Mouse (Mus musculus) limb, embryonic 12.5 days (tissue): ENCODE measurements around the gene Zfp653. TPM values are rescaled to one million over a fixed set of nuclear protein-coding genes. Genes with fewer than 3 reads are reported as not detected.

Experiments
- ATAC-seq: fragments of 200-750 bp; cut with Nextera tagmentation; 2 replicates; pipeline ENCODE4 v1.8.0; 2017; ENCODE audit warnings: low read depth, moderate TSS enrichment; ENCODE audit not compliant: insufficient number of reproducible peaks, insufficient read depth, low FRiP score, low TSS enrichment
- H3K27ac ChIP-seq: fragments of 300-500 bp; sonication (generic); 2 replicates; pipeline ENCODE4 v1.5.1; 2016; ENCODE audit warnings: mild to moderate bottlenecking, moderate library complexity
- H3K27me3 ChIP-seq: fragments of 300-500 bp; sonication (generic); 2 replicates; pipeline ENCODE4 v1.6.1; 2016; ENCODE audit warnings: mild to moderate bottlenecking, moderate library complexity
- H3K36me3 ChIP-seq: fragments of 300-500 bp; sonication (generic); 2 replicates; pipeline ENCODE4 v1.6.1; 2016; ENCODE audit warnings: mild to moderate bottlenecking, moderate library complexity
- H3K4me1 ChIP-seq: fragments of 300-500 bp; sonication (generic); replicated peaks from 2 replicates; pipeline ENCODE4 v1.6.1; 2016
- H3K4me2 ChIP-seq: fragments of 300-500 bp; sonication (generic); 2 replicates; pipeline ENCODE4 v1.6.1; 2016; ENCODE audit warnings: mild to moderate bottlenecking, moderate library complexity
- H3K4me3 ChIP-seq: fragments of 300-500 bp; sonication (generic); replicated peaks from 2 replicates; pipeline ENCODE4 v1.5.1; 2016; ENCODE audit warnings: mild to moderate bottlenecking
- H3K9ac ChIP-seq: fragments of 300-500 bp; sonication (generic); replicated peaks from 2 replicates; pipeline ENCODE4 v1.6.1; 2016; ENCODE audit warnings: mild to moderate bottlenecking, moderate library complexity
- H3K9me3 ChIP-seq: fragments of 300-500 bp; sonication (generic); 2 replicates; pipeline ENCODE4 v1.6.1; 2016; ENCODE audit warnings: mild to moderate bottlenecking, moderate library complexity
- WGBS: fragments of 180-500 bp; shearing (Covaris S2); methylation state at CpG from one replicate; pipeline ENCODE4 v1.1.7; 2016; 5-methylcytosine and 5-hydroxymethylcytosine counted together
- microRNA-seq: library from miRNA; unstranded; fragments of <30 nt; microRNA quantifications from one replicate; pipeline ENCODE4, GENCODE M21; 2017
- polyA plus RNA-seq: library from polyadenylated mRNA; unstranded; fragments of >200 nt; fragmentation: Nextera tagmentation; extraction: Ambion mirVana; gene quantifications from 2 replicates; pipeline ENCODE4 v1.2.1, GENCODE M21; 2016

Zfp653 gene
- polyA plus RNA-seq, 1 experiment from 2014 or later: 13.2 TPM

- Histone ChIP-seq H3K4me2 (no peak overlapping the region), H3K36me3 (no peaks in the 10 kb centered on the region), H3K4me3 (no peak overlapping the region), H3K27me3 (no peaks in the 10 kb centered on the region; the same call in 1 of the 2 replicates), H3K4me1 (no peaks in the 10 kb centered on the region), H3K9ac (no peak overlapping the region), H3K27ac (no peak overlapping the region), H3K9me3 (no peaks in the 10 kb centered on the region)
- 43% methylated on average over 8 of the region's 8 CpGs for WGBS
- ATAC-seq: no peak
Observed at GRCm38 (mm10) chr9:22024592-22024991, 46.6 kb downstream of the Zfp653 start.

GRCm38 (mm10) chr9:22017208-22017825 is 53.9 kb downstream of the Zfp653 start:
- H3K9ac ChIP-seq: no peak overlapping the region
- H3K36me3 ChIP-seq: peaks cover 26% of the 10 kb centered on the region
- no peak overlapping the region for H3K4me2 ChIP-seq
- no peak overlapping the region for H3K4me3 ChIP-seq
- H3K27me3 ChIP-seq: no peaks in the 10 kb centered on the region
- 85% methylated on average over 7 of the region's 7 CpGs for WGBS
- no peak for ATAC-seq
- no peak overlapping the region for H3K27ac ChIP-seq
- no peaks in the 10 kb centered on the region for H3K4me1 ChIP-seq
- H3K9me3 ChIP-seq: no peaks in the 10 kb centered on the region

- Histone ChIP-seq H3K4me3 (no peak overlapping the region), H3K4me1 (no peaks in the 10 kb centered on the region), H3K9ac (no peak overlapping the region; the same call in 1 of the 2 replicates), H3K9me3 (no peaks in the 10 kb centered on the region), H3K36me3 (peaks cover 37% of the 10 kb centered on the region), H3K27me3 (no peaks in the 10 kb centered on the region), H3K4me2 (no peak overlapping the region), H3K27ac (no peak overlapping the region)
- no peak for ATAC-seq
- WGBS: 69% methylated on average over 10 of the region's 10 CpGs
Observed at GRCm38 (mm10) chr9:22016245-22016644, 54.9 kb downstream of the Zfp653 start.

- Histone ChIP-seq H3K36me3 (peaks cover 72% of the 10 kb centered on the region), H3K27me3 (no peaks in the 10 kb centered on the region), H3K4me1 (no peaks in the 10 kb centered on the region), H3K4me3 (no peak overlapping the region), H3K4me2 (no peak overlapping the region), H3K9ac (no peak overlapping the region), H3K27ac (no peak overlapping the region), H3K9me3 (no peaks in the 10 kb centered on the region)
- 93% methylated on average over 13 of the region's 13 CpGs for WGBS
- no peak for ATAC-seq
Observed at GRCm38 (mm10) chr9:22012731-22013130, 58.4 kb downstream of the Zfp653 start.

- Histone ChIP-seq H3K4me1 (no peaks in the 10 kb centered on the region; the same call in 1 of the 2 replicates), H3K4me3 (no peak overlapping the region), H3K27ac (no peak overlapping the region), H3K4me2 (no peak overlapping the region), H3K9me3 (no peaks in the 10 kb centered on the region), H3K27me3 (no peaks in the 10 kb centered on the region), H3K9ac (no peak overlapping the region), H3K36me3 (peaks cover 88% of the 10 kb centered on the region)
- WGBS: 94% methylated on average over 5 of the region's 5 CpGs
- no peak for ATAC-seq
Observed at GRCm38 (mm10) chr9:22011055-22011454, 60.1 kb downstream of the Zfp653 start.

Small RNA genes within 50 kb of the gene (microRNA-seq; reads per million reads assigned to microRNA genes)
- gene Mir7084: not detected

Other genes starting within 250 kb of the Zfp653 start
- gene Angptl8, start 235.9 kb downstream of the Zfp653 start, polyA plus RNA-seq: 0.99 and 1.1 TPM in 2 replicates
- 38.3 and 38.9 TPM in 2 replicates for gene Dock6, start 218.7 kb downstream of the Zfp653 start, polyA plus RNA-seq
- gene Rab3d, start 153.2 kb downstream of the Zfp653 start, polyA plus RNA-seq: 7.3 and 8.8 TPM in 2 replicates
- gene Ccdc159, start 143.9 kb downstream of the Zfp653 start, polyA plus RNA-seq: 5.2 and 5.7 TPM in 2 replicates
- 33.4 and 39.4 TPM in 2 replicates for gene Tmem205, start 143.8 kb downstream of the Zfp653 start, polyA plus RNA-seq
- gene Plppr2, start 134.3 kb downstream of the Zfp653 start, polyA plus RNA-seq: 9.3 and 11.9 TPM in 2 replicates
- gene Swsap1, start 115.6 kb downstream of the Zfp653 start, polyA plus RNA-seq: 7.3 and 7.4 TPM in 2 replicates
- gene Epor, start 107.9 kb downstream of the Zfp653 start, polyA plus RNA-seq: 6.9 and 8.1 TPM in 2 replicates
- gene Rgl3, start 81.9 kb downstream of the Zfp653 start, polyA plus RNA-seq: 1.8 and 2.6 TPM in 2 replicates
- 1.9 TPM in 2 replicates for gene Ccdc151, start 68.7 kb downstream of the Zfp653 start, polyA plus RNA-seq
- gene Prkcsh, start 68.6 kb downstream of the Zfp653 start, polyA plus RNA-seq: 108 TPM in 2 replicates
- 0.23 TPM in 1 of 2 replicates, not detected in the other for gene Elavl3, start 19.4 kb downstream of the Zfp653 start, polyA plus RNA-seq
- not detected in 2 replicates for gene Gm49318, start 117 bp downstream of the Zfp653 start, polyA plus RNA-seq
- gene Ecsit, start 14.1 kb upstream of the Zfp653 start, polyA plus RNA-seq: 31.5 and 32.2 TPM in 2 replicates
- gene Cnn1, start 27.8 kb upstream of the Zfp653 start, polyA plus RNA-seq: 1.4 and 1.5 TPM in 2 replicates
- gene Elof1, start 45.8 kb upstream of the Zfp653 start, polyA plus RNA-seq: 192 and 199 TPM in 2 replicates
- 7.7 and 9.9 TPM in 2 replicates for gene Acp5, start 64.3 kb upstream of the Zfp653 start, polyA plus RNA-seq
- 64.7 and 66.7 TPM in 2 replicates for gene Pigyl, start 85.5 kb upstream of the Zfp653 start, polyA plus RNA-seq
- gene Zfp872, start 116.7 kb upstream of the Zfp653 start, polyA plus RNA-seq: 0.09 and 0.16 TPM in 2 replicates
- 12.0 and 13.6 TPM in 2 replicates for gene Zfp809, start 154.3 kb upstream of the Zfp653 start, polyA plus RNA-seq
- gene Zfp599, start 188.5 kb upstream of the Zfp653 start, polyA plus RNA-seq: 10.2 and 11.5 TPM in 2 replicates
- gene Zfp810, start 236.3 kb upstream of the Zfp653 start, polyA plus RNA-seq: 36.6 and 36.9 TPM in 2 replicates